Mouse (Mus musculus) gastrocnemius, postnatal 10 days (tissue): ENCODE measurements around the gene Poll. TPM values are rescaled to one million over a fixed set of nuclear protein-coding genes. Genes with fewer than 3 reads are reported as not detected.
"Not testable (repeated sequence)": the region's sequence is repeated elsewhere in the genome, so short reads cannot be mapped to it uniquely, and the experiment has no call there.

Source experiments
- DNase-seq: peaks from one replicate; pipeline ENCODE4 v3.0.0; 2021; ENCODE audit warnings: mixed read lengths
- total RNA-seq, 2 experiments: library from RNA; stranded (reverse); gene quantifications; 2 replicates each; pipeline ENCODE4 v1.2.3; 2021

The Poll gene
- total RNA-seq, 2 experiments from 2014 or later = 8.5 to 10.4 TPM

- no peak for DNase-seq
These were observed 16.9 kb upstream of the Poll start for GRCm38 (mm10) chr19:45577141-45577750.

GRCm38 (mm10) chr19:45575632-45576001, 15.3 kb upstream of the Poll start:
- no peak for DNase-seq

- no peak for DNase-seq
These were observed 14.8 kb upstream of the Poll start for GRCm38 (mm10) chr19:45574941-45575631.

- DNase-seq = no peak
These were observed 14.1 kb upstream of the Poll start for GRCm38 (mm10) chr19:45574339-45574898.

GRCm38 (mm10) chr19:45573861-45574267, 13.5 kb upstream of the Poll start:
- peak; percentile 80 for DNase-seq

- no peak for DNase-seq
These were observed 12.7 kb upstream of the Poll start for GRCm38 (mm10) chr19:45573033-45573432.

GRCm38 (mm10) chr19:45567367-45567766, 7.0 kb upstream of the Poll start:
- no peak for DNase-seq

GRCm38 (mm10) chr19:45565925-45566715, 5.8 kb upstream of the Poll start:
- no peak for DNase-seq

- DNase-seq = no peak
These were observed 6.2 kb downstream of the Poll start for GRCm38 (mm10) chr19:45554136-45554535.

GRCm38 (mm10) chr19:45552187-45552586, 8.1 kb downstream of the Poll start:
- no peak for DNase-seq

GRCm38 (mm10) chr19:45549948-45550347, 10.4 kb downstream of the Poll start:
- no peak for DNase-seq

GRCm38 (mm10) chr19:45549128-45549915, 11.0 kb downstream of the Poll start:
- no peak for DNase-seq

- DNase-seq = not testable (repeated sequence)
These were observed 12.1 kb downstream of the Poll start for GRCm38 (mm10) chr19:45548196-45548595.

- DNase-seq = peak; percentile 86
These were observed 15.4 kb downstream of the Poll start for GRCm38 (mm10) chr19:45544925-45545321.

- DNase-seq = no peak
These were observed 16.0 kb downstream of the Poll start for GRCm38 (mm10) chr19:45544152-45544924.

GRCm38 (mm10) chr19:45542061-45542460, 18.3 kb downstream of the Poll start:
- DNase-seq = no peak

- peak; percentile 52 for DNase-seq
These were observed 18.8 kb downstream of the Poll start for GRCm38 (mm10) chr19:45541409-45542041.

- no peak for DNase-seq
These were observed 19.5 kb downstream of the Poll start for GRCm38 (mm10) chr19:45540657-45541408.

GRCm38 (mm10) chr19:45537505-45537904, 22.8 kb downstream of the Poll start:
- no peak for DNase-seq

- no peak for DNase-seq
These were observed 24.4 kb downstream of the Poll start for GRCm38 (mm10) chr19:45535929-45536328.
